Mouse (Mus musculus): Measurements from ENCODE around the gene Ifna5.
A peak's percentile ranks its signal among the peaks of the same experiment; 100 is the strongest.

Gene Ifna5

GRCm38 (mm10) chr4:88864599-88864998, 29.3 kb downstream of the Ifna5 start:
- DNase-seq (ENCODE audit: low spot score) = no peak

- no peak for DNase-seq (ENCODE audit: low spot score)
Measured at GRCm38 (mm10) chr4:88865011-88865569, 29.8 kb downstream of the Ifna5 start.

- DNase-seq (ENCODE audit: low spot score) = peak; percentile 52
Measured at GRCm38 (mm10) chr4:88867366-88867925, 32.1 kb downstream of the Ifna5 start.

GRCm38 (mm10) chr4:88867926-88868911, 32.9 kb downstream of the Ifna5 start:
- no peak for DNase-seq (ENCODE audit: low spot score)

GRCm38 (mm10) chr4:88872691-88873090, 37.4 kb downstream of the Ifna5 start:
- no peak for DNase-seq (ENCODE audit: low spot score)

- DNase-seq (ENCODE audit: low spot score) = no peak
Measured at GRCm38 (mm10) chr4:88875435-88876095, 40.2 kb downstream of the Ifna5 start.

- no peak for DNase-seq (ENCODE audit: low spot score)
Measured at GRCm38 (mm10) chr4:88876520-88876919, 41.2 kb downstream of the Ifna5 start.

GRCm38 (mm10) chr4:88878246-88878645, 42.9 kb downstream of the Ifna5 start:
- no peak for DNase-seq (ENCODE audit: low spot score)

- DNase-seq (ENCODE audit: low spot score) = no peak
Measured at GRCm38 (mm10) chr4:88878772-88879171, 43.4 kb downstream of the Ifna5 start.

GRCm38 (mm10) chr4:88880101-88880500, 44.8 kb downstream of the Ifna5 start, which contains the start of gene Ifne:
TSS of gene Ifne (minus strand) at chr4:88880201.
- DNase-seq (ENCODE audit: low spot score) = no peak
